Mouse (Mus musculus) urinary bladder, adult 18-20 months (tissue): Measurements from ENCODE around the gene Mecr.
A peak's percentile ranks its signal among the peaks of the same experiment; 100 is the strongest.
"Not testable (repeated sequence)": the region's sequence is repeated elsewhere in the genome, so short reads cannot be mapped to it uniquely, and the experiment has no call there.

Experiments used
- DNase-seq, 2 experiments: peaks; one replicate each; pipeline ENCODE4 v3.0.0; 2022; ENCODE audit warnings: low spot score in 2 of 2, mixed read lengths in 2 of 2

Mecr gene

GRCm38 (mm10) chr4:131843290-131843743 lies at the start of gene Mecr:
TSS of gene Mecr (plus strand) at chr4:131843470.
- DNase-seq, result peak; percentile 88 to 98

- no peak for DNase-seq
Observed at GRCm38 (mm10) chr4:131796312-131797080, 46.8 kb upstream of the Mecr start.

GRCm38 (mm10) chr4:131797483-131797882 lies 45.8 kb upstream of the Mecr start:
- DNase-seq, result no peak

- DNase-seq, result no peak
Observed at GRCm38 (mm10) chr4:131797920-131798319, 45.4 kb upstream of the Mecr start.

- no peak for DNase-seq
Observed at GRCm38 (mm10) chr4:131798968-131799367, 44.3 kb upstream of the Mecr start.

- no peak for DNase-seq
Observed at GRCm38 (mm10) chr4:131803846-131804245, 39.4 kb upstream of the Mecr start.

GRCm38 (mm10) chr4:131804732-131805131 lies 38.5 kb upstream of the Mecr start:
- DNase-seq, result not testable (repeated sequence)

- DNase-seq, result no peak
Observed at GRCm38 (mm10) chr4:131805255-131805654, 38.0 kb upstream of the Mecr start.

- no peak for DNase-seq
Observed at GRCm38 (mm10) chr4:131812458-131812857, 30.8 kb upstream of the Mecr start.

GRCm38 (mm10) chr4:131813798-131814197 lies 29.5 kb upstream of the Mecr start:
- no peak for DNase-seq

GRCm38 (mm10) chr4:131814869-131815268 lies 28.4 kb upstream of the Mecr start:
- no peak for DNase-seq

GRCm38 (mm10) chr4:131815774-131816173 lies 27.5 kb upstream of the Mecr start:
- DNase-seq, result no peak

- no peak for DNase-seq
Observed at GRCm38 (mm10) chr4:131818926-131819325, 24.3 kb upstream of the Mecr start.

- DNase-seq, result no peak
Observed at GRCm38 (mm10) chr4:131821161-131821731, 22.0 kb upstream of the Mecr start.

- DNase-seq, result no peak
Observed at GRCm38 (mm10) chr4:131822583-131822982, 20.7 kb upstream of the Mecr start.

- DNase-seq, result no peak
Observed at GRCm38 (mm10) chr4:131824939-131825338, 18.3 kb upstream of the Mecr start.

GRCm38 (mm10) chr4:131825830-131826229 lies 17.4 kb upstream of the Mecr start:
- peak in 1 of 2 experiments; percentile 32 for DNase-seq

GRCm38 (mm10) chr4:131826905-131827304 lies 16.4 kb upstream of the Mecr start:
- DNase-seq, result peak in 1 of 2 experiments; percentile 31

GRCm38 (mm10) chr4:131829123-131829522 lies 14.1 kb upstream of the Mecr start:
- no peak for DNase-seq

GRCm38 (mm10) chr4:131831546-131832045 lies 11.7 kb upstream of the Mecr start:
- no peak for DNase-seq

- no peak for DNase-seq
Observed at GRCm38 (mm10) chr4:131832759-131833407, 10.4 kb upstream of the Mecr start.

- DNase-seq, result peak in 1 of 2 experiments; percentile 11
Observed at GRCm38 (mm10) chr4:131833971-131834609, 9.2 kb upstream of the Mecr start.
